Mouse (Mus musculus): Measurements from ENCODE around the gene Olfr728. TPM values are rescaled to one million over a fixed set of nuclear protein-coding genes. Genes with fewer than 3 reads are reported as not detected.

Olfr728 gene
- total RNA-seq (2015; ENCODE audit: low replicate concordance), result not detected in 2 replicates
- 0.28 TPM in 1 of 2 replicates, not detected in the other for total RNA-seq (2017; ENCODE audit: low replicate concordance)

- no peak for ATAC-seq (replicated peaks; ENCODE audit: low FRiP score, poor library complexity, severe bottlenecking)
Measured at GRCm38 (mm10) chr14:50142580-50142979, at the start of gene Olfr728. Olfr728 (minus strand) TSS chr14:50142680.

- ATAC-seq (replicated peaks; ENCODE audit: low FRiP score, poor library complexity, severe bottlenecking), result no peak
Measured at GRCm38 (mm10) chr14:50188098-50188497, 45.6 kb upstream of the Olfr728 start, which contains the start of gene Olfr730. Olfr730 (minus strand) TSS chr14:50188198.

GRCm38 (mm10) chr14:50152810-50153209, 10.3 kb upstream of the Olfr728 start, which contains the start of gene Olfr729:
Olfr729 (minus strand) TSS chr14:50152910.
- ATAC-seq (replicated peaks; ENCODE audit: low FRiP score, poor library complexity, severe bottlenecking), result no peak

- no peak for ATAC-seq (replicated peaks; ENCODE audit: low FRiP score, poor library complexity, severe bottlenecking)
Measured at GRCm38 (mm10) chr14:50122886-50123285, 19.6 kb downstream of the Olfr728 start, which contains the start of gene Olfr727. Olfr727 (plus strand) TSS chr14:50123186.

GRCm38 (mm10) chr14:50090853-50091252, 51.6 kb downstream of the Olfr728 start, which contains the start of gene Olfr726:
Olfr726 (minus strand) TSS chr14:50090953.
- no peak for ATAC-seq (replicated peaks; ENCODE audit: low FRiP score, poor library complexity, severe bottlenecking)

Other genes with a start within 250 kb of the Olfr728 start
- gene Olfr722, start 240.7 kb downstream of the Olfr728 start, total RNA-seq (2015; ENCODE audit: low replicate concordance), result not detected in 2 replicates
- gene Olfr722, start 240.7 kb downstream of the Olfr728 start, total RNA-seq (2017; ENCODE audit: low replicate concordance), result not detected in 2 replicates
- not detected in 2 replicates for gene Olfr723, start 210.9 kb downstream of the Olfr728 start, total RNA-seq (2015; ENCODE audit: low replicate concordance)
- gene Olfr723, start 210.9 kb downstream of the Olfr728 start, total RNA-seq (2017; ENCODE audit: low replicate concordance), result not detected in 2 replicates
- gene Olfr724, start 179.4 kb downstream of the Olfr728 start, total RNA-seq (2015; ENCODE audit: low replicate concordance), result not detected in 2 replicates
- not detected in 2 replicates for gene Olfr724, start 179.4 kb downstream of the Olfr728 start, total RNA-seq (2017; ENCODE audit: low replicate concordance)
- not detected in 2 replicates for gene Olfr725, start 102.3 kb downstream of the Olfr728 start, total RNA-seq (2015; ENCODE audit: low replicate concordance)
- 0.42 TPM in 1 of 2 replicates, not detected in the other for gene Olfr725, start 102.3 kb downstream of the Olfr728 start, total RNA-seq (2017; ENCODE audit: low replicate concordance)
- gene Olfr726, start 51.7 kb downstream of the Olfr728 start, total RNA-seq (2015; ENCODE audit: low replicate concordance), result not detected in 2 replicates
- gene Olfr726, start 51.7 kb downstream of the Olfr728 start, total RNA-seq (2017; ENCODE audit: low replicate concordance), result not detected in 2 replicates
- not detected in 2 replicates for gene Olfr727, start 19.5 kb downstream of the Olfr728 start, total RNA-seq (2015; ENCODE audit: low replicate concordance)
- 0.98 TPM in 1 of 2 replicates, not detected in the other for gene Olfr727, start 19.5 kb downstream of the Olfr728 start, total RNA-seq (2017; ENCODE audit: low replicate concordance)
- not detected in 2 replicates for gene Olfr729, start 10.2 kb upstream of the Olfr728 start, total RNA-seq (2015; ENCODE audit: low replicate concordance)
- gene Olfr729, start 10.2 kb upstream of the Olfr728 start, total RNA-seq (2017; ENCODE audit: low replicate concordance), result 0.43 TPM in 1 of 2 replicates, not detected in the other
- not detected in 2 replicates for gene Olfr730, start 45.5 kb upstream of the Olfr728 start, total RNA-seq (2015; ENCODE audit: low replicate concordance)
- gene Olfr730, start 45.5 kb upstream of the Olfr728 start, total RNA-seq (2017; ENCODE audit: low replicate concordance), result not detected in 2 replicates
- not detected in 2 replicates for gene Olfr731, start 99.2 kb upstream of the Olfr728 start, total RNA-seq (2015; ENCODE audit: low replicate concordance)
- not detected in 2 replicates for gene Olfr731, start 99.2 kb upstream of the Olfr728 start, total RNA-seq (2017; ENCODE audit: low replicate concordance)
- gene Olfr732, start 141.5 kb upstream of the Olfr728 start, total RNA-seq (2015; ENCODE audit: low replicate concordance), result not detected in 2 replicates
- gene Olfr732, start 141.5 kb upstream of the Olfr728 start, total RNA-seq (2017; ENCODE audit: low replicate concordance), result not detected in 2 replicates
- not detected in 2 replicates for gene Olfr733, start 158.8 kb upstream of the Olfr728 start, total RNA-seq (2015; ENCODE audit: low replicate concordance)
- gene Olfr733, start 158.8 kb upstream of the Olfr728 start, total RNA-seq (2017; ENCODE audit: low replicate concordance), result not detected in 2 replicates
- gene Olfr734, start 184.1 kb upstream of the Olfr728 start, total RNA-seq (2015; ENCODE audit: low replicate concordance), result not detected in 2 replicates
- not detected in 2 replicates for gene Olfr734, start 184.1 kb upstream of the Olfr728 start, total RNA-seq (2017; ENCODE audit: low replicate concordance)
- not detected in 2 replicates for gene Olfr735, start 206.2 kb upstream of the Olfr728 start, total RNA-seq (2015; ENCODE audit: low replicate concordance)
- gene Olfr735, start 206.2 kb upstream of the Olfr728 start, total RNA-seq (2017; ENCODE audit: low replicate concordance), result not detected in 2 replicates
- 0.42 TPM in 1 of 2 replicates, not detected in the other for gene Tlr11, start 215.2 kb upstream of the Olfr728 start, total RNA-seq (2015; ENCODE audit: low replicate concordance)
- not detected in 2 replicates for gene Tlr11, start 215.2 kb upstream of the Olfr728 start, total RNA-seq (2017; ENCODE audit: low replicate concordance)
- gene Olfr736, start 238.5 kb upstream of the Olfr728 start, total RNA-seq (2015; ENCODE audit: low replicate concordance), result not detected in 2 replicates
- not detected in 2 replicates for gene Olfr736, start 238.5 kb upstream of the Olfr728 start, total RNA-seq (2017; ENCODE audit: low replicate concordance)

Measured in erythroblast, adult 5-6 weeks (primary cell).